Mouse (Mus musculus) layer of hippocampus, postnatal 25 days (tissue): Measurements from ENCODE around the gene Nck1. TPM values are rescaled to one million over a fixed set of nuclear protein-coding genes. Genes with fewer than 3 reads are reported as not detected.

Source experiments
- total RNA-seq, 2 experiments: library from RNA; stranded (reverse); gene quantifications; 2 replicates each; pipeline ENCODE4 v1.2.3; 2021

Gene Nck1
- total RNA-seq, 2 experiments from 2014 or later: 33.5 to 37.2 TPM

Other genes starting within 250 kb of the Nck1 start
- 1 to 10 TPM; 3.8 to 4.1 TPM for gene Il20rb, start 59.3 kb downstream of the Nck1 start, total RNA-seq
- 10 to 100 TPM; 16.1 to 19.4 TPM for gene Slc35g2, start 25.0 kb upstream of the Nck1 start, total RNA-seq
- 10 to 100 TPM; 49.5 to 50.4 TPM for gene Stag1, start 51.7 kb upstream of the Nck1 start, total RNA-seq